ENCODE assay signal across 9 mouse cellular contexts in the genomic region with DNA sequence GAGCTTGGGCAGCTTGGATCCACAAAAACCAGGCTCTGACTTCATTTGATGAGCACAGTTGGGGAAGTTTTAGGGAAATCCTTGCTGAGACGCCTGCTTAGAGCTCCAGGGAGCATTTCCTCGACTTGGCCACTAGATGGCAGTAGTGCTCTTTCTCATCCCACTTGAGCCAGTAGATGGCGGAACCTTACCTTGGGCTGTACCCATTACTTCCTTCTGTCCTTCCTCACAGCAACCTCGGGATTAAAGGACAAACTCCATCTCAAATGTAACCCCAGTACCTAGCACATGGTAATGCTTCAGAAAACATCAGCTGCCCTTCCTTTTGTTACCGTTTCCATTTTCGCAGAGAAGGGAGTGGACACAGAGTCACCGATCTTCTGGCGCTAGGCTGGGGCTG. TPM values are rescaled to one million over a fixed set of nuclear protein-coding genes. Genes with fewer than 3 reads are reported as not detected.
DNase-seq lines count a peak whose midpoint lies in the region; ATAC-seq lines count a peak whose summit lies in the region.
"Had no signal": no experiment of that assay in that cellular context is flagged by ENCODE, and none has a peak within 500 bp of the region (broad histone marks: within the 10 kb centered on the region; RNA-seq: fewer than 3 reads in every experiment).

No protein-coding gene starts in this region.

- no peak overlapping the region for H3K4me3 ChIP-seq in forebrain, embryonic 13.5 days
- H3K4me3 ChIP-seq: erythroblast, embryonic 14.5 days had no signal

- no peak overlapping the region for H3K9ac ChIP-seq in forebrain, embryonic 13.5 days

- H3K9me3 ChIP-seq in forebrain, embryonic 13.5 days (replicated peaks) = no peaks in the 10 kb centered on the region

- no peaks in the 10 kb centered on the region for H3K4me1 ChIP-seq in forebrain, embryonic 13.5 days

- H3K27me3 ChIP-seq in forebrain, embryonic 13.5 days = peaks cover 33% of the 10 kb centered on the region

- 32% methylated on average over 8 of the region's 8 CpGs for WGBS in forebrain, embryonic 13.5 days

- peak overlapping the region; percentile 39 for H3K4me2 ChIP-seq in forebrain, embryonic 13.5 days

- H3K27ac ChIP-seq in forebrain, embryonic 13.5 days = no peak overlapping the region

- no peaks in the 10 kb centered on the region for H3K36me3 ChIP-seq in forebrain, embryonic 13.5 days (ENCODE audit: poor library complexity, severe bottlenecking)

- peak; percentile 89 for ATAC-seq in forebrain, embryonic 13.5 days
- ATAC-seq in megakaryocyte-erythroid progenitor cell, adult 5-6 weeks (replicated peaks; ENCODE audit: low FRiP score, low TSS enrichment, poor library complexity, severe bottlenecking) = peak; percentile 96

- peak; percentile 49 to 58 for DNase-seq in right cerebral cortex, adult 2 months (ENCODE audit: low spot score in 2 of 2)
- no peak for DNase-seq in right cerebral cortex, postnatal 14 days
- peak; percentile 33 for DNase-seq in c-Kit-positive CD71-positive TER-119-positive erythroid progenitor cells, embryonic 14.5 days (ENCODE audit: low spot score)
- peak; percentile 50 for DNase-seq in hindlimb bud, embryonic 11.5 days (ENCODE audit: extremely low spot score, low read depth, low spot score)
- peak; percentile 39 to 47 for DNase-seq in left cerebral cortex, adult 18-20 months (ENCODE audit: low spot score in 2 of 2)
- peak; percentile 7 to 30 for DNase-seq in spleen, postnatal 10 days (ENCODE audit: low spot score in 2 of 2)

RNA-seq across cellular contexts. Expression of a gene that starts 31.1 kb away (rescaled TPM):
- polyA plus RNA-seq in forebrain, embryonic 13.5 days (2015; fragmentation: Nextera tagmentation; extraction: Ambion mirVana) = not detected in 2 replicates
- under 1 TPM in 1 of 2 experiments, not detected in 1; 0.21 TPM for total RNA-seq in left cerebral cortex, adult 18-20 months (2021)
- total RNA-seq in megakaryocyte-erythroid progenitor cell, adult 5-6 weeks (2014; fragmentation: Nextera tagmentation) = not detected in 2 replicates
- total RNA-seq in megakaryocyte-erythroid progenitor cell, adult 5-6 weeks (2017) = not detected in 2 replicates
- polyA plus RNA-seq: erythroblast, embryonic 14.5 days had no signal

RNA-seq across cellular contexts. Expression of a gene that starts 59.3 kb away (rescaled TPM):
- 32.1 and 33.9 TPM in 2 replicates for polyA plus RNA-seq in forebrain, embryonic 13.5 days (2015; fragmentation: Nextera tagmentation; extraction: Ambion mirVana)
- total RNA-seq in left cerebral cortex, adult 18-20 months (2021) = 1 to 10 TPM; 5.6 to 6.0 TPM
- total RNA-seq in megakaryocyte-erythroid progenitor cell, adult 5-6 weeks (2014; fragmentation: Nextera tagmentation) = not detected in 2 replicates
- total RNA-seq in megakaryocyte-erythroid progenitor cell, adult 5-6 weeks (2017) = not detected in 2 replicates
- polyA plus RNA-seq: erythroblast, embryonic 14.5 days had no signal

Comparison
In these comparisons a context has a peak if more than half of its experiments do, and no peak if none do; other contexts are left out.
1. RNA of a gene that starts 59.3 kb away (total RNA-seq): 5.6 to 6.0 TPM in left cerebral cortex, adult 18-20 months; not detected in megakaryocyte-erythroid progenitor cell, adult 5-6 weeks; every median in the first group is over 4 times any median in the second.